Mouse (Mus musculus): Measurements from ENCODE around the gene Wipi1.

Gene Wipi1

GRCm38 (mm10) chr11:109579999-109580398 lies 31.8 kb downstream of the Wipi1 start:
- no peak for DNase-seq (ENCODE audit: low read depth)

- DNase-seq (ENCODE audit: low read depth), result no peak
Measured at GRCm38 (mm10) chr11:109578536-109578935, 33.2 kb downstream of the Wipi1 start.

GRCm38 (mm10) chr11:109575832-109576231 lies 35.9 kb downstream of the Wipi1 start:
- DNase-seq (ENCODE audit: low read depth), result no peak

- DNase-seq (ENCODE audit: low read depth), result no peak
Measured at GRCm38 (mm10) chr11:109574604-109575003, 37.2 kb downstream of the Wipi1 start.

- DNase-seq (ENCODE audit: low read depth), result no peak
Measured at GRCm38 (mm10) chr11:109572051-109572450, 39.7 kb downstream of the Wipi1 start.

- DNase-seq (ENCODE audit: low read depth), result no peak
Measured at GRCm38 (mm10) chr11:109569809-109570208, 42.0 kb downstream of the Wipi1 start.

- DNase-seq (ENCODE audit: low read depth), result no peak
Measured at GRCm38 (mm10) chr11:109569007-109569618, 42.7 kb downstream of the Wipi1 start.

- no peak for DNase-seq (ENCODE audit: low read depth)
Measured at GRCm38 (mm10) chr11:109564466-109565214, 47.1 kb downstream of the Wipi1 start.

GRCm38 (mm10) chr11:109563708-109564107 lies 48.1 kb downstream of the Wipi1 start:
- DNase-seq (ENCODE audit: low read depth), result no peak

- no peak for DNase-seq (ENCODE audit: low read depth)
Measured at GRCm38 (mm10) chr11:109561445-109561844, 50.3 kb downstream of the Wipi1 start.

- DNase-seq (ENCODE audit: low read depth), result peak; percentile 17
Measured at GRCm38 (mm10) chr11:109560793-109561257, 50.9 kb downstream of the Wipi1 start.

DNA sequence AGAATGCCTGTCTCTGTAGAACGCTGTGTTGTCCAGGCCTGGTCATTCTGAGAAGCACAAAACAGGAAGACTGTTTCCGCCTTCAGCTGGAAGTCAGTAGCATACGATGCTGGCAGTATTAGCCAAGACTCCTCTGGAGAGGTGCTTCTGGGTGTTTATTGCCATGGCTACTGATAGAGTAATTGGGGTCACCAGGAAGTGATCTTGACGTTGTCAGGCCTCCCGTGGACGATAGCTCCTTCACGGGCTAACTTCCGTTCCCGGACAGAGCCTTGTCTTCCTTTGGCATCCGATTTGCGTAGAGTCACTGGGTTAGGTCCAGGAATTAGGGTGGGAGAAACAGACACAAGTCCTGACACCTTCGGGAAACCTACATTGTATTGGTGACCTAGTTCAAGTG lies 52.5 kb downstream of the Wipi1 start:
- no peak for DNase-seq (ENCODE audit: low read depth)

DNA sequence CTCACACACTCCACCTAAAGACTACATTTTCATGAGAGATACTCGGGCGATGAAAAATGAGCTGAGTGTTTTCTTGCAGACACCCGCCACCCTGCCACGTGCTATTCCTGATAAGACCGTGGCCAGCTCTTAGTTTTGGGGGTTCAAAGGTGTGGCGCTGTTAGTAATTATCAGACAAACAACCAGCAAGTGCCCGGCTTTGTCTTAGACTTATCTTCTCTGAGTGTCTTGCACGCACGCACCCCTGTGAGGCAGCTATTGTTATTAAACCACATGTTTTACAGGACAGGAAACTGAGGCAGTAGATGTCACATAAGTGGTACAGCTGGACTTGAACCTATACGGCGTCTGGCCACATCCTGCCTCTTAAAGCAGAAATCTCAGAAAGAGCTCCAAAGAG lies 54.3 kb downstream of the Wipi1 start:
- DNase-seq (ENCODE audit: low read depth), result no peak

DNA sequence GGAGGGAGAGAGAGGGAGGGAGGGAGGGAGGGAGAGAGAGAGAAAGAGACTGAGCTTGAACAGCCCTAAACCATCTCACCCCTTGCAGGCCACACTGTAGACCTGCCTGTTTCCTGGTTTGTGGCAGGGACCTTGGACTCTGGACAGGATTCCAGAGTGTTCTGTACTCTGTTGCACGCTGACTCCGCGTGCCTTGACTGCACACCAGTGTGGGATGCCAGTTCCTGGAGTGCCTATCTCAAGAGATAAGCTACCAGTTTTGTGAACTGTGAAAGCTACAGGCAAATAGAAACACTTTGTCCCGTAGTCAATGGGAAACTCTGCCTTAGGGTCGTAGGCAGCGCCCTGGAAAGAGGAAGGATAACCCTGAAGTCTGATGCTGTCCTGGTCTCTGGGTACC lies 55.6 kb downstream of the Wipi1 start:
- no peak for DNase-seq (ENCODE audit: low read depth)

DNA sequence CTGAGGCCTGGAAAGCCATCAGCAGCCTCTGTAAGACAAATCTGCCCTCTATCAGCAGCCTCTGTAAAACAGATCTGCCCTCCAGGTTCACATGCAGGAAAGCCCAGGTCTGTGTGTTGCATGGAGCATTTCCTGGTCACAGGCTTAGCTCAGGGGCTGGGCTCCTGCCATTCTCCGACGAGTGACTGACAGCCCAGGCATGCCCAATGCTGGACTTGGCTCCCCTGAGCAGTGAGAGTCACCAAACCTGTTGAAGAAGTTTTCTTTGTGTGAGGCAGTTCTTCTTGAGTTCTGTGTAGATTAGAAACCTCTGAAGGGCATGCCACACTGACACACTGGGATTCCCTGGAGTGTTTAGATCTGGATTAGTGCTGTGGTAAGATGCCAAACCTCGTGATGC lies 57.3 kb downstream of the Wipi1 start:
- peak; percentile 36 for DNase-seq (ENCODE audit: low read depth)

DNA sequence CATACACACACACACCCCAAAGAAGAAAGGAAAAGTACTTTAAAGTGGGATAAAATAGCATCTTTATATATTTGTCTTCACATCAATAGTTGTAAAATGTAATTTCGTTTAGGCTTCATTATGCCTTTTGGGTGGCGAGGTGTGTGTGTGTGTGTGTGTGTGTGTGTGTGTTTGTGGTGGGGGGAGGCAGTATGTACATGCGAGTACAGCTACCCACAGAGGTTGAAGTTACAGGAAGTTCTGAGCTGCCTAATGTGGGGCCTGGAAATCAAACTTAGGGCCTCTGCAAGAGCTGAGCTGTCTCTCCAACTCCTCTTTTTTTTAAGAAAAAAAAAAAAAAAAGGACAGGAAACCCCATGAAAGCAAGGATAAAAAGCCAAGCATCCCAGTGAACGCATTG lies 57.8 kb downstream of the Wipi1 start:
- DNase-seq (ENCODE audit: low read depth), result no peak

DNA sequence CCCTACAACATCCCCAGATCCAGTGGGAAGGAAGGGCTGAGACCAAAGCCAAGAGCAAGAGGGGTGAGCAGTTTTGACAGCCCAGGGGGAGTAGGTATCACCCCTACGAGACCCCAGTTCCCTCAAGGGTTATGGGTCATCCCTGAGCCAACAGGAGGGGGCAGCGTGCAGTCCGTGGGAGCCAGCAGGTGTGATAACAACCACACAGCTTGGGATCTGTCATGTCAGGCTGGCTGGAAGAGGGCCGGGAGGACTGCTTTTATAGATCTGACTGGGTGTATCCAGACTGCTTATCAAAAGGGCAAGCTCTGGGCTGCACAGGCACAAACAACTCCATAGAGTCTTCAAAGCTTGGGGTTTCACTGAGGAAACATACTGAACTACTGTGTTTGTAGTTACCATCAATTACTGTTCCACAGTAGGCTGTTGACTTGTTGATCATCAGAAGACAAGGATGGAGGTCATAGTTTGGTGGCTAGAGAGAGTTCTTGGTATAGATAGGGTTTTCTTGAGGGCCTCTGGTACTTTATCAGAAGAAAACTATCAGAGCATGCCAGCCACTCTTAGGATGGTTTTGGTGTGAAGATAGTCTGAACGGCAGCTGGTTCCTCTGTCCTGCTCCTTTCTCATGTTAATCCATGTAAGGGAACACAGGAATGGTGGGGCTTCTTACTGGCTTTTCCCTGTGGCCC lies 62.0 kb downstream of the Wipi1 start:
- DNase-seq (ENCODE audit: low read depth), result no peak

DNA sequence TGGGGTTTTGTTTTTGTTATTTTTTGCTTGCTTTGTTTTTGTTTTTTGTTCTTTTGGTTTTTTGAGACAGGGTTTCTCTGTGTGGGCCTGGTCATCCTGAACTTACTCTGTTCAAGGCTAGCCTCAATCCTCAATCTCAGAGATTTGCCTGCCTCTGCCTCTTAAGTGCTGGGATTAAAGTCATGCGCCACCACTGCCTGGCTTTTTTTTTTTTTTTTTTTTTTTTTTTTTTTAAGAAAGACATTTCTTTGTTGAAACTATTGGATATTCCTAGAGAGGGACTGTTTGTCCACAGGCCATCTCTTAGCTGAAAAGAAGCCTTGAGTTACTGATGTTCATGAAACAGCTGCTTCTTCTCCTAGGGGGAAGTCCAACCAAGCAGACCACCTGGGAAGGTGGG lies 64.1 kb downstream of the Wipi1 start:
- DNase-seq (ENCODE audit: low read depth), result no peak

DNA sequence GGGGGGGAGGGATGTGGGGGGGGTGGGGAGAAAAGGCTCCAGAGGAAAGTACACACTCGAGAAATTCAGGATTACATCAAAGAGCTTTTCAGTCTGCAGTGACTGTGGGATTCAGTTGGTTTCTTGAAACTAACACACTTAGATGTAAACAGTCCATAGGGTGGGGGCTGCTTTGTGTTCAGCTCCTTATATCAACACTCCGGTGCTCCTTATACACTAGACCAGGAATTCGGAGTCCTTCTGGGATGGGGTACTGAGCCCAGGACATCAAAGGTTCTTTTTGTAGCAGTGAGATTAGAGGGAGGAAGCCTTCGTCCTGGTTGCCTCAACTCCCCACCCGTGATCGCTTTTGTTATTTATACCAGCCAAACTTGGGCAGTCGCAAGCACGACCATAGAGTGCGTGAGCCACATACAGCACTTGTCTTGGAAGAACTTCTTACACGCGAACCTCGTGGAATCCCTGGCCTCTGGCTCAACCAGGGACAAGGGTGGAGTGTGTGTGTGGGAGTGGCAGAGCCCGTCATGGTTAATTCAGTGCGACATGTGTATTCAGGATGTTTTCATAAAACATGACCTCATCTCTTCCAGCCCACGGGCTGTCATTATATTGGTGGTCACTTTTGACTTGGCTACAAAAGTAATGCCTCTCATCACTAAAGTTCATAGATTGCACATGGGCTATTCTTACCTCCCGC lies 65.3 kb downstream of the Wipi1 start:
- peak; percentile 35 for DNase-seq (ENCODE audit: low read depth)

DNA sequence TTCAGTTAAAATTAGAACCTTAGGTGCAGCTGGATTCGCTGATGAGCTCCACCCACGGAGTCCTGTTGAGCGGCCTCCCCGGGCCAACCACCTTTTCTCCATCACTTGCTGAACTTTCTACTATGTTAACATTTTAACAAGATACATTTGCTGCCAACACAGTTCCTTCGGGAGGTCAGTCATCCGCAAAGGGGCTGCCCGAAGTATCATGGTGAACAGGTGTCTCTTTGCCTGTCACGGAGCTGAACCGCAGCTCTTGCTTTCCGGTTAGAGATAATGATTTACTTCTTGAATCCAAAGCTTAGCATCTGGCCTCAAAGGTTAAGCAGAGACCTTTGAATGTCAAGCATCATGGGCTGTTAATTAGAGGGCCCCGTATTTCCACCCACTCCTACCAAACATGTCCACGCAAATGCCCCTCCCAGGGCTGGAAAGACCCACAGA lies 66.0 kb downstream of the Wipi1 start:
- DNase-seq (ENCODE audit: low read depth), result no peak

- DNase-seq (ENCODE audit: low read depth), result no peak
Measured at GRCm38 (mm10) chr11:109545265-109545664, 66.5 kb downstream of the Wipi1 start.

- no peak for DNase-seq (ENCODE audit: low read depth)
Measured at GRCm38 (mm10) chr11:109544432-109544831, 67.3 kb downstream of the Wipi1 start.

All from NIH3T3 (cell line).